Mouse (Mus musculus): ENCODE results near the gene Gng7. TPM values are rescaled to one million over a fixed set of nuclear protein-coding genes. Genes with fewer than 3 reads are reported as not detected.
A peak's percentile ranks its signal among the peaks of the same experiment; 100 is the strongest.

Gene Gng7
- polyA plus RNA-seq, 1 experiment, result 4.1 TPM

GRCm38 (mm10) chr10:80946684-80947437 is 67.9 kb downstream of the Gng7 start:
- no peak overlapping the region for H3K4me3 ChIP-seq (ENCODE audit: low read depth, low read length)
- H3K27ac ChIP-seq (ENCODE audit: insufficient read depth, low read length), result peak overlapping the region; percentile 93
- H3K36me3 ChIP-seq (ENCODE audit: control insufficient read depth, insufficient read depth, low read length, poor library complexity, severe bottlenecking), result no peaks in the 10 kb centered on the region
- TF ChIP-seq CTCF (IDR thresholded peaks at IDR 0.05; ENCODE audit: low read depth, low read length), result no peak
- no peaks in the 10 kb centered on the region for H3K27me3 ChIP-seq (ENCODE audit: control insufficient read depth, insufficient read depth, low read length, poor library complexity, severe bottlenecking)
- no peaks in the 10 kb centered on the region for H3K9me3 ChIP-seq (replicated peaks; ENCODE audit: control insufficient read depth, insufficient read depth, low read length, poor library complexity, severe bottlenecking)
- H3K4me1 ChIP-seq (ENCODE audit: control insufficient read depth, insufficient read depth, low read length), result peaks cover 35% of the 10 kb centered on the region
- no peak overlapping the region for H3K9ac ChIP-seq (ENCODE audit: low read depth, poor library complexity, severe bottlenecking)

- no peaks in the 10 kb centered on the region for H3K9me3 ChIP-seq (replicated peaks; ENCODE audit: control insufficient read depth, insufficient read depth, low read length, poor library complexity, severe bottlenecking)
These were observed 70.5 kb downstream of the Gng7 start for GRCm38 (mm10) chr10:80944231-80944630.

GRCm38 (mm10) chr10:80943701-80944100 is 71.0 kb downstream of the Gng7 start:
- TF ChIP-seq CTCF (IDR thresholded peaks at IDR 0.05; ENCODE audit: low read depth, low read length), result no peak
- TF ChIP-seq POLR2A (IDR thresholded peaks at IDR 0.05; ENCODE audit: insufficient read depth, low read length), result no peak
- no peak for TF ChIP-seq EP300 (IDR thresholded peaks at IDR 0.05; ENCODE audit: insufficient read depth, low read depth, low read length)
- peaks cover 34% of the 10 kb centered on the region for H3K4me1 ChIP-seq (ENCODE audit: control insufficient read depth, insufficient read depth, low read length)
- no peak overlapping the region for H3K9ac ChIP-seq (ENCODE audit: low read depth, poor library complexity, severe bottlenecking)
- H3K36me3 ChIP-seq (ENCODE audit: control insufficient read depth, insufficient read depth, low read length, poor library complexity, severe bottlenecking), result no peaks in the 10 kb centered on the region
- no peaks in the 10 kb centered on the region for H3K27me3 ChIP-seq (ENCODE audit: control insufficient read depth, insufficient read depth, low read length, poor library complexity, severe bottlenecking)
- no peaks in the 10 kb centered on the region for H3K9me3 ChIP-seq (replicated peaks; ENCODE audit: control insufficient read depth, insufficient read depth, low read length, poor library complexity, severe bottlenecking)
- no peak overlapping the region; the same call in 1 of the 2 replicates for H3K27ac ChIP-seq (ENCODE audit: insufficient read depth, low read length)
- H3K4me3 ChIP-seq (ENCODE audit: low read depth, low read length), result no peak overlapping the region

More at GRCm38 (mm10) chr10:80944231-80944630, 70.5 kb downstream of the Gng7 start:
- H3K27ac ChIP-seq (ENCODE audit: insufficient read depth, low read length), result no peak overlapping the region
- H3K9ac ChIP-seq (ENCODE audit: low read depth, poor library complexity, severe bottlenecking), result no peak overlapping the region
- H3K4me1 ChIP-seq (ENCODE audit: control insufficient read depth, insufficient read depth, low read length), result peaks cover 32% of the 10 kb centered on the region
- TF ChIP-seq POLR2A (IDR thresholded peaks at IDR 0.05; ENCODE audit: insufficient read depth, low read length), result no peak
- no peak for TF ChIP-seq CTCF (IDR thresholded peaks at IDR 0.05; ENCODE audit: low read depth, low read length)
- no peak for TF ChIP-seq EP300 (IDR thresholded peaks at IDR 0.05; ENCODE audit: insufficient read depth, low read depth, low read length)
- H3K27me3 ChIP-seq (ENCODE audit: control insufficient read depth, insufficient read depth, low read length, poor library complexity, severe bottlenecking), result no peaks in the 10 kb centered on the region
- no peaks in the 10 kb centered on the region for H3K36me3 ChIP-seq (ENCODE audit: control insufficient read depth, insufficient read depth, low read length, poor library complexity, severe bottlenecking)
- H3K4me3 ChIP-seq (ENCODE audit: low read depth, low read length), result no peak overlapping the region

DNA sequence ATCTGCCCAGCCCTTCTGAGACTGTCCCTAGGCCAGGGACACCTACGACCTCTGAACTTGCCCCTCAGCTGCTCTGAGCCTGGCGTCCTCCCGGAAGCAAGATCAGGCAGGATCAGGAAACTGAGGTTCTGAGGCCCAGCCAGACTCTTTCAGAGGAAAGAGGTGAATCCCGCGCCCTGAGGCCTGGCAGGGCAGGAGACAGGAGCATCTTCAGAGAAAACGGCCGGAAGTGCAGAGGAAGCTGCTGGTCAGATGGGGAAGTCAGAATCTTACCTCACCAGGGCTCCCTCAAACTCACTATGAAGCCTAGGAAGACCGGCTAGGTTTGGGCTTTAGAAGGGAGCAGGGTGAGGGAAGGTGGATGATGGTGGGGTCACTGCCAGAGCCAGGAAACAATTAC is 71.8 kb downstream of the Gng7 start:
- Histone ChIP-seq H3K4me3 (ENCODE audit: low read depth, low read length) (no peak overlapping the region), H3K36me3 (ENCODE audit: control insufficient read depth, insufficient read depth, low read length, poor library complexity, severe bottlenecking) (no peaks in the 10 kb centered on the region), H3K4me1 (ENCODE audit: control insufficient read depth, insufficient read depth, low read length) (peaks cover 34% of the 10 kb centered on the region), H3K27ac (ENCODE audit: insufficient read depth, low read length) (0 out of 2 replicates have a peak overlapping the region, but pooled peaks have one; percentile 15), H3K9ac (ENCODE audit: low read depth, poor library complexity, severe bottlenecking) (no peak overlapping the region), H3K9me3 (replicated peaks; ENCODE audit: control insufficient read depth, insufficient read depth, low read length, poor library complexity, severe bottlenecking) (no peaks in the 10 kb centered on the region), H3K27me3 (ENCODE audit: control insufficient read depth, insufficient read depth, low read length, poor library complexity, severe bottlenecking) (no peaks in the 10 kb centered on the region)
- TF ChIP-seq POLR2A (IDR thresholded peaks at IDR 0.05; ENCODE audit: insufficient read depth, low read length), result no peak
- TF ChIP-seq CTCF (IDR thresholded peaks at IDR 0.05; ENCODE audit: low read depth, low read length), result no peak
- TF ChIP-seq EP300 (IDR thresholded peaks at IDR 0.05; ENCODE audit: insufficient read depth, low read depth, low read length), result no peak

GRCm38 (mm10) chr10:80940988-80941347 is 73.8 kb downstream of the Gng7 start:
- Histone ChIP-seq H3K27ac (ENCODE audit: insufficient read depth, low read length) (peak overlapping the region; percentile 96), H3K27me3 (ENCODE audit: control insufficient read depth, insufficient read depth, low read length, poor library complexity, severe bottlenecking) (no peaks in the 10 kb centered on the region), H3K4me3 (ENCODE audit: low read depth, low read length) (no peak overlapping the region), H3K9ac (ENCODE audit: low read depth, poor library complexity, severe bottlenecking) (0 out of 2 replicates have a peak overlapping the region, but pooled peaks have one; percentile 14), H3K9me3 (replicated peaks; ENCODE audit: control insufficient read depth, insufficient read depth, low read length, poor library complexity, severe bottlenecking) (no peaks in the 10 kb centered on the region), H3K36me3 (ENCODE audit: control insufficient read depth, insufficient read depth, low read length, poor library complexity, severe bottlenecking) (no peaks in the 10 kb centered on the region), H3K4me1 (ENCODE audit: control insufficient read depth, insufficient read depth, low read length) (peaks cover 27% of the 10 kb centered on the region)
- no peak for TF ChIP-seq EP300 (IDR thresholded peaks at IDR 0.05; ENCODE audit: insufficient read depth, low read depth, low read length)
- no peak for TF ChIP-seq CTCF (IDR thresholded peaks at IDR 0.05; ENCODE audit: low read depth, low read length)
- TF ChIP-seq POLR2A (IDR thresholded peaks at IDR 0.05; ENCODE audit: insufficient read depth, low read length), result no peak

DNA sequence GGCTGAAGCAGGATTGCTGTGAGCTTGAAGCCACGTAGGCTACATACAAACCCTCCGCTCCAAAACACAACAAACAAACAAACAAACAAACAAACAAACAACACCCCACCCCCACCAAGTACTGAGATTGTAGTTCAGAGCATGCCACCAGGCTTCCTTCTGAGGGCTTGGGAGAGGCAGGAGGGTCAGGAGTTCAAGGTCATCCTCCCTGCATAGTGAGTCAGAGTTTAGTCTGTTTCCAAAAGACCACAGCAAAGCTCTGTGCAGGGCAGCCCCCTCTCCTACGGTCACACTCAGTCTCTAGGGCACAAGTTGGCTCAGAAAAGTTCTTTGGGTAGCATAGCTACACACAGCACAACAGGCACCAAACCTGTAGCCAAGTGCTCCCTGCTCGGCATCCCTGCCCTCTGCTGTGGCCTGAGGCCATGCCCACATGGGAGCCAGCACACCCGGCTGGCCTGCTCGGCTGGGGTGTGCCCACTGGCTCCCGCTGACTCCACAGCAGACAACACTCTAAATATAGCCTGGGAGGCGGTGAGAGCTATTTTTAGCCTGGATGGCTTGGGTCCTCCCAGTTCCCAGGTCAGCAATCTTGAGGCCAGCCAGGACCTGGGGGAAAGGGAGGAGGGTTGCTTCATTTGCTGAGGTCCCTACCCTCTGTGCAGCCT is 74.3 kb downstream of the Gng7 start:
- no peaks in the 10 kb centered on the region for H3K9me3 ChIP-seq (replicated peaks; ENCODE audit: control insufficient read depth, insufficient read depth, low read length, poor library complexity, severe bottlenecking)
- 0 out of 2 replicates have a peak overlapping the region, but pooled peaks have one; percentile 14 for H3K9ac ChIP-seq (ENCODE audit: low read depth, poor library complexity, severe bottlenecking)
- H3K4me1 ChIP-seq (ENCODE audit: control insufficient read depth, insufficient read depth, low read length), result peaks cover 26% of the 10 kb centered on the region
- H3K36me3 ChIP-seq (ENCODE audit: control insufficient read depth, insufficient read depth, low read length, poor library complexity, severe bottlenecking), result no peaks in the 10 kb centered on the region
- H3K27ac ChIP-seq (ENCODE audit: insufficient read depth, low read length), result peak overlapping the region; percentile 96
- H3K4me3 ChIP-seq (ENCODE audit: low read depth, low read length), result 0 out of 2 replicates have a peak overlapping the region, but pooled peaks have one; percentile 10
- TF ChIP-seq EP300 (IDR thresholded peaks at IDR 0.05; ENCODE audit: insufficient read depth, low read depth, low read length) (no peak), CTCF (IDR thresholded peaks at IDR 0.05; ENCODE audit: low read depth, low read length) (no peak), POLR2A (IDR thresholded peaks at IDR 0.05; ENCODE audit: insufficient read depth, low read length) (no peak)
- H3K27me3 ChIP-seq (ENCODE audit: control insufficient read depth, insufficient read depth, low read length, poor library complexity, severe bottlenecking), result no peaks in the 10 kb centered on the region
